Mouse (Mus musculus) gastrocnemius, adult 2 months (tissue): ENCODE data around the gene Ankrd22. TPM values are rescaled to one million over a fixed set of nuclear protein-coding genes. Genes with fewer than 3 reads are reported as not detected.

Experiments used
- DNase-seq: peaks from one replicate; pipeline ENCODE4 v3.0.0; 2022
- H3K27ac ChIP-seq: fragments of 200-600 bp; 2 replicates; pipeline ENCODE4 v1.8.1; 2022; ENCODE audit warnings: mild to moderate bottlenecking
- H3K4me3 ChIP-seq: fragments of 200-600 bp; 2 replicates; pipeline ENCODE4 v1.8.1; 2022; ENCODE audit warnings: mild to moderate bottlenecking, moderate library complexity
- CTCF ChIP-seq: fragments of 200-600 bp; IDR thresholded peaks from 2 replicates; pipeline ENCODE4 v1.8.1; 2022; ENCODE audit warnings: antibody characterized with exemption, mild to moderate bottlenecking, moderate library complexity
- intact Hi-C: fragments of 180-260 bp; cut with DNase I; formaldehyde crosslinking; loops from one replicate; pipeline ENCODE4 v1.15.1; 2025
- total RNA-seq, 2 experiments: library from RNA; stranded (reverse); gene quantifications; 2 replicates each; pipeline ENCODE4 v1.2.3; 2021

The Ankrd22 gene
- total RNA-seq, 2 experiments from 2014 or later, result not detected

DNA sequence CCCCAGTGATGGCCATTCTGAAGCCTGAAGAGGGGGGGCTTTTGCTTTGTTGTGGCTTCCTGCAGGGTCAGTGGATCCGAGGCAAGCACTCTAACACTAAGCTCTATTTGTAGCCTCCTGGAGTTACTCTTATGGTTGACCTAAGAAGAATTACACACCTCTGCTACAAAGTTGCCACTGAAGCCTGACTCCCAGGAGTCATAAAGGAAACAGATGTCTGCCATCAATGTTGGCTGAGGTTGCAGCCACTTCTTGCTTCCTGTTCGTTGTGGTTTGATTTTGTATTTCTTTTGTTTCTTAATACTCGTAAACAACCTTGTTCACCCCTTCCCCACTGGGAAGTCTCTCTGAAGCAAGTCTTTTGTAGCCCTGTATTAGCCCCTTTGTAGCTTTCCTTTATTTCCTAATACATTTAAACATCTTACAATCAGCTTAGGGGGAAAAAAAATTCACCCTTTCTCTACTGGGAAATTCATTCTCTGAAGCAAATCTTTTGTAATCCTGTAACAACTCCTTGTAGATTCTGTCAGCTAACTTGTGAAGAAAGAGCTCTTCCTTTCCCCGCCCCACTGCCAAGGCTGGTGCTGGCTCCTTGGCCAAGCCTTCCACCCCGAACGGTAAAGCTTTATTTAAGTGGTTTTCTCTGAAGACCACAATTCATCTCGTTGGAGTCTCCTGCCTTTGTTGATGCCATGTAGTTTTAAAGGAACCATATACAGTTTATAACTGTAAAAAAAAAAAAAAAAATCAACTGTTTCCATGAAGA lies 2.2 kb upstream of the Ankrd22 start:
- intact Hi-C loops, result no loop called here
- no peak for TF ChIP-seq CTCF
- Histone ChIP-seq H3K4me3 (no peak overlapping the region), H3K27ac (no peak overlapping the region)
- DNase-seq, result no peak

DNA sequence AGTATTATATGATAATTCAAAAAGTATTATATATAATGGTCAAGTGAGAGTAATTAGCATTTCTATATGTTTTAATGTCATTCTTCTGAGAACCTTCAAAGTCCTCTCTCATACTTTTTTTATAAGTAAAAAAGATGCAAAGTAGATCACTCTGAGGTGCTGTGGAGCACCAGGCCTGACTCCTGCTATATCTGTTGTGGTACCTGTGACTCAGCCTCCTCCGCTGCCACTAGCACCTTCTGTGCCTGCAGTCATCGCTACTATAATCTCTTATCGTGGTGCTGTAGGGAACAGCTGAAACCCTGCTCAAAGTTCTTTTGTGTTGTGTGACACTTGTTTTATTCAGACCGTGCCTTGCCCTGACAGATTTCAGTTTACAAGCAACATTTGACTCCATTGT lies 533 bp upstream of the Ankrd22 start:
- DNase-seq, result no peak
- Histone ChIP-seq H3K27ac (no peak overlapping the region), H3K4me3 (no peak overlapping the region)
- no peak for TF ChIP-seq CTCF
- intact Hi-C loops, result no loop called here

DNA sequence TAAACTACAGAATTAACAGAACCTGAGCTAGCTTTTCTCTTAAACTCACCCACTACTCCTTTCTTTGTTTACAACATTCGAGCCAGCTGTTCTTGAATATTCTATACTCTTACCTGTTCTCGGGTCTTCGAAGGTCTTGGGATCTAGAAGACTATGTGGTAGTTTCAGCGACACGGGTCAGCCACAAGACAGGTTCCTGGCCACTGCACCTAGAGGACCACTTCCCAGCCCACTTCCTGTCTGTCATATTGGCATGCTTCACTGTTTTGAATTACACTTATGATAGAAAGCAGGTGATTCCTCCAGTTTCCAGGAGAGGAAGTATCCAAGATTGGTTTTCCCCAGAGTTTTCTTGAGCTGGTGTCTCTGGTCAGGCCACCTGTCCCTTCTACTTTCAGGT lies 3.2 kb downstream of the Ankrd22 start:
- H3K4me3 ChIP-seq, result no peak overlapping the region
- H3K27ac ChIP-seq, result no peak overlapping the region
- intact Hi-C loops, result no loop called here
- DNase-seq, result no peak
- TF ChIP-seq CTCF, result no peak

DNA sequence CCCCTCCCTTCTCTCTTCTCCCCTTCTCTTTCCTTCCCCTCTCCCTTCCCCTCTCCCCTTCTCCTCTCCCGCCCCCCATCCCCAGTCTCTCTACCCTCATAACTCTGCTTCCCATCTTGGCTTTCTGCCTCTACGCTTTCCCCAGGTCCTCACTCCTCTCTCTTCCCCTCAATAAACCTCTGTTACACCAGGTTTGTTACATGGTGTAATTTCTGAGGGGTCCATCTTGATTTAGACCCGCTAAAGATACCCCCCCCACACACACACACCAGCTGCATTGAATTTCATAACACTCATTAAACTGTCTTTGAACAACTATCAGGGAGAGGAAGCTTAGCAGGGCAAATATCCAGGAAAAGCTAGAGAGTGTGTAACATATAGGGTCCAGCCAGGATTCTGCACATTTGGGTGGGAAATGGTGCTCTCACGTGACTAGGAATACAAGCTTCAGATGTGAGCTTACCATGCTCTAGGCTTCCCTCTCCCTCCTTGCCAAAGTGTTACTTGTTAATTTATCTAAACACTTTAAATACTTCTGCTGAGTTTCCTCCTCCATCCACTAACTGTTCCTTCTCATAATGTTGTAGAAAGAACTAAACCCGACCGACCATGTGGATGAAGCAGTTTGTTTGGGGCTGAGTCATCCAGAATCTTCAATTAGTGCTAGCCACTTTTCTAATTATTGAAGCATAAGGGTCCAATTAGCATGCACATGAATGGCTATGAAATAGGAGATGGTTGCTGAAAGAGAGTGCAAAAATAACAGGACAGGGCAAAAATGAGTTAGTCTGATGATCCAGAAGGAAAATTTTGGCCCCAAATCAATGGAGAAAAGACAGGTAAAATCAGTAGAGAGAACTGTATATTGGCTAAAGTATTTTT lies 12.3 kb downstream of the Ankrd22 start:
- TF ChIP-seq CTCF, result no peak
- intact Hi-C loops, result no loop called here

DNA sequence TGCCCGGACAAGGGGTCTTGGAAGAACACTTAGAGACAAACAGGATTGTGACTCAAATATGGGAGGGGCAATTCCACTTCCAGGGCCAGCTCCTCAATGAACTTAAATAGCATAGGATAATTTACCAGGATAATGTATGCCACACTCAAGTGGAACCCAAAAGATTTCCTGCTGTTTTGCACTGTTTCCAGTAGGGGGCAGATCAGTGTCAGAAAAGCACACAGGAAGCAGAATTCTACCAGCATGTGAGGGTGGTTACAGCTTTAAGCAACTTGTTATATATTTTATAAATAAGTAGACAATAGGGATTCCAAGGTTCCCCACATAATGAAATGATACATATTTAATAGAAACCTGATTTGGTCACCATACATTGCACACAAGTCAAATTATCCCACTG lies 13.9 kb downstream of the Ankrd22 start:
- intact Hi-C loops, result no loop called here
- H3K27ac ChIP-seq, result no peak overlapping the region
- TF ChIP-seq CTCF, result peak; percentile 67
- no peak overlapping the region for H3K4me3 ChIP-seq
- no peak for DNase-seq

More for the DNA sequence above, 12.3 kb downstream of the Ankrd22 start:
- no peak overlapping the region for H3K27ac ChIP-seq
- H3K4me3 ChIP-seq, result no peak overlapping the region
- DNase-seq, result no peak

DNA sequence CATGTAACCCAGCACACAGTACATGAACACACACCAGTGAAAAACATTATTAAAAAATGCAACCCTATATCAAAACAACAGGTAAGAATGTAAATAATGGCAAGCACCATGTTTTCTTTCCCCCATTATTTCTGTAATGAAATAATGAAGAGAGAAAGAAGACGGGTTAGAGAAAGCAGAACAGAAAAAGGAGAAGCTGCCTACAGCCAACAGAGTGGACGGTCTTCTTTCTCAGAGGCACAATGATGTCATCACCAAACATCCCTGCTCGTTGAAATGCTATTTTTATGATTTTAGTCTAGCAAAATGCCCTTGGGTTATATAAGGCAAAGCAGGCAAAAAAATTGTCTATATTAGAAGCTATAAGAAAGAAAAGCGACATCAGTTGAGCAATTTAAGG lies 17.4 kb downstream of the Ankrd22 start:
- DNase-seq, result no peak
- no peak for TF ChIP-seq CTCF
- Histone ChIP-seq H3K4me3 (no peak overlapping the region), H3K27ac (no peak overlapping the region)
- intact Hi-C loops, result no loop called here

DNA sequence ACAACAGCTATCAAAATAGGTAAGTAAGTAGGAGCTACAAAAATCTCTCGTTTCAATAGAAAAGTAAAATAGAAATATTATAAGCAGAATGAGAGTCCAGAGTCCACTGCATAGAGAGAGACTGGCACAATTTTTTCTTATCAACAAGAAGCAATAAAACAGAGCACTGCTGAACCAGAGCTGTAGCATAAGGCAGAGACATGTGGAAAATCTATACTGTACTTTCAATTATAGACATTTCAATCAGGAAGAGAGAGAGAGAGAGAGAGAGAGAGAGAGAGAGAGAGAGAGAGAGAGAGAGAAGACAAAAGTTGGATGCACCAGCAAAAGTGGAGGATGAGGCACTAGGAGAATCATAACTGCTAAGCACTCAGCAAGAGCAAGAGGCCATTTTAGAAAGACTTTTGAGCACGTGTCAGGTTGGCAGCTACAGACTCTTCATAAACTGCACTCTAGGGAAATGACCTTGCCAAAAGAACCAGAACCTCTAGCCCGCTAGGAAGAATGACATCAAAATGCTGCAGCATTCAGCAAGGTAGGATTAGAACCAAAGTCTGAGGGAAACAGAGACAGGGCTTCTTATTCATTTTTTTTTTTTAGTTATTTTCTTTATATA lies 26.3 kb downstream of the Ankrd22 start:
- H3K4me3 ChIP-seq, result no peak overlapping the region
- intact Hi-C loops, result no loop called here
- DNase-seq, result no peak
- TF ChIP-seq CTCF, result no peak
- H3K27ac ChIP-seq, result no peak overlapping the region

DNA sequence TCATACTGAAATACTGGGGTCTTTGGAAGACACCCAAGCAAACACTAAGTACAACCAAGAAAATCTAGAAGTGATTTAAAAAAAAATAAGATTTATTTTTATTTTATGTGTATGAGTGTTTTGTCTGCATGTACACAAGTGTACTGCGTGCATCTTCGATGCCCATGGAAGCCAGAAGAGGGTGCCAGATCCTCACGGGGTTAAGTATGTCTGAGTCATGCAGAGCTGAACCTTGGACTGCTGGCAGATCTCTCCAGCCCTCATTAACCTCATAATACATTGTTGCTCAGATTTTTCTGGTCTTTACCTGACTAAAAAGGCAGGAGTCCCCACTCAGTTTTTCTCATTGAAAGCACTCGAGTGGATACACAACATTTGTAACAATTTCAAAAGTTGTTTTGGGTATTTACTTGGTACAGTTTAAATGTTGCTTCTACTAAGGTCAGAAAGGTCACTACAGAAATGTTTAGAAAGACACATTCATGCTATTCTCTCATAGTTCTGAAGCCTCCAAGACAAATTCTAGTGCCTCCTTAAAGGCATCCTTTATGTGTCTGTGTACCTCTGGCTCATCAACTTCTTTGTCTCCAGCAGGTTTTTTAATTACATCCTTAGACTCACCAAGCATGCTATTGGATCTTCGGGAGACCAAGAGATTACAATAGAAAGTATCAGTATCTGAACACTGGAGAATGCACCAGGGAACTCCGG lies 27.0 kb downstream of the Ankrd22 start:
- H3K4me3 ChIP-seq, result no peak overlapping the region
- intact Hi-C loops, result no loop called here
- no peak overlapping the region for H3K27ac ChIP-seq
- DNase-seq, result no peak
- no peak for TF ChIP-seq CTCF

DNA sequence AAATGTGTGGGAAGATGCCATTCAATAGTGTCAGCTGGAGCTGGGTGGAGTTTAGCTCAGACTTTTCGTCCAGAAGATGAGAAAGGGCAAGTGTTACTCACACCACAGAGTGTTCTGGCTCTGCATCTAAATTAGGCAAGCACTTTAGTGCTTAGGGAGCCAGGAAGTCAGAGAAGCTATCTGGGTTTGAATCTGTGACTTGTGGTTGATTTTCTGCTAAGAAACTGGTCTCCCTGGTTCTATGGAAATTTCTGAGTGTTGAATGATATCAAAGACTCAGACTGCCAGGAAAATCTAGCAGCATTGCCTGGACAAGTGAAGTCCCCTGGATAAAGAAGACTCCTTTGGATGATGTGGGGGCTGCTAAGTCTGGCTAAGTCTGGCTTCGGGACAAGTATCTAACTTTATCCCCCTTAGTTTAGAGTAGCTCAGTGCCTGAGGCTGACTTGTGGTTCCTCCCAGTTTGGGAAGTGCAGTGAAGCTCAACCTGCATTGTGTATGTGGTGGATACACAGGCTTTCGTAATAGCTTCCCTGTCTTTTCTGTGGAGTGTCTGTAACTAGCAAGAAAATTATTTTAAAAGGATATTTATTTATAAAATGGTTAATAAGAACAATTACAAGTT lies 45.6 kb downstream of the Ankrd22 start:
- Histone ChIP-seq H3K27ac (no peak overlapping the region), H3K4me3 (no peak overlapping the region)
- TF ChIP-seq CTCF, result no peak
- DNase-seq, result no peak
- intact Hi-C loops, result no loop called here

DNA sequence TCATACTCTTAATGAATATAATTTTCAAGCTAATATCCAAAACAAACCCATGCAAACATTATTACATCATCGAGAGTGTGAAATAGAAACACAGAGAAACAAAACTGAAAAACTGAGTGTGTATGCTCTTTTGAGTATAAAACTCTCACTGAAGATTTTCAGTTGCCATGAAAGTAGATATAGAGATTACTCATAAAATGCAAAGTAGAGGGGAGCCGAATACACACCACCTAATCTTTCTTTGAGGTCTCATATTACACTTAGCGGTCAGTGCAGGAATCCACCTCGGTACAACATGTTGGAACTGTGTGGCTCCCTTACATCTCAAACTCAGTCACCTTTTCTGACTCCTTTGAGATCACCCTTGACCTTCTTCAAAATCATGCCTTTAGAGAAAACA lies 46.2 kb downstream of the Ankrd22 start:
- intact Hi-C loops, result no loop called here
- no peak for DNase-seq
- no peak for TF ChIP-seq CTCF
- Histone ChIP-seq H3K4me3 (no peak overlapping the region), H3K27ac (no peak overlapping the region)

DNA sequence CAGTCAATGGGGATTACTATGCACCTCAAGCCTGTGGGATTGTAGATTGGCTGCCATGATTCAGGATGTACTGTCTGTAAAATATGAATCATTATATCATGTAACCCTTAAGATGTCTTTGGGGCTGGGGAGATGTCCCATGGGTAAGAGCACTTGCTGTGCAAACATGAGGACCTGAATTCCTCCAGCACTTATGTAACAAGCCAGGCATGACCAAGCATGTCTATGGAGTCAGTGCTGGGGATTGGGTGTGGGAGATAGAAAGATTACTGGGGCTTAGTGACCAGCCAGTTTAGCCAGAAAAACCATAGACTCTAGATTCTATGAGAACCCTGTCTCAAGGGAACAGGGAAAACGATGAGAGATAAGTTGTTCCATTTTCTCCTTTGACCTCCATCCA lies 46.8 kb downstream of the Ankrd22 start:
- no peak overlapping the region for H3K27ac ChIP-seq
- no peak for DNase-seq
- intact Hi-C loops, result no loop called here
- no peak for TF ChIP-seq CTCF
- no peak overlapping the region for H3K4me3 ChIP-seq

DNA sequence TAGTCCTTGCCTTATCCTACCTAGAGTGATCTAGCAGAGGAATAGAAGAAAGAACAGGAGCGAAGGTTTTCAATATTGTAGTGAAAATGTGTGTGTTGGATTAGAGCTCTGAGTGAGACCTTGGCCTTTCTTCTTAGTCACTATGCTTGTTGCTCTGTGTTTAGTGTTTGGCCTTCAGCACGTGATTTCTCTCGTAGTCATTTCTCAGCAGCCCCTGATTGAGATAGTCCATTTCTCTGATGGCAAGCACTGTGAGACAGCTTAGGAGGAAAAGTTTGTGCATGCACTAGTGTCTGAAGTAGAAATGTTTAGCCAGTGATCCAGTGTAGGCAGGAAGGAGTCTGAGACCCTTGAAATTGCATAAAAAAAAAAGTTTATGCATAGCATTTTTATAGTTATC lies 61.0 kb downstream of the Ankrd22 start:
- intact Hi-C loops, result no loop called here

More for the DNA sequence above, 61.0 kb downstream of the Ankrd22 start:
- no peak for DNase-seq
- no peak for TF ChIP-seq CTCF
- H3K4me3 ChIP-seq, result no peak overlapping the region
- H3K27ac ChIP-seq, result no peak overlapping the region
